Mouse (Mus musculus): ENCODE results near the gene Rexo2.

DNA sequence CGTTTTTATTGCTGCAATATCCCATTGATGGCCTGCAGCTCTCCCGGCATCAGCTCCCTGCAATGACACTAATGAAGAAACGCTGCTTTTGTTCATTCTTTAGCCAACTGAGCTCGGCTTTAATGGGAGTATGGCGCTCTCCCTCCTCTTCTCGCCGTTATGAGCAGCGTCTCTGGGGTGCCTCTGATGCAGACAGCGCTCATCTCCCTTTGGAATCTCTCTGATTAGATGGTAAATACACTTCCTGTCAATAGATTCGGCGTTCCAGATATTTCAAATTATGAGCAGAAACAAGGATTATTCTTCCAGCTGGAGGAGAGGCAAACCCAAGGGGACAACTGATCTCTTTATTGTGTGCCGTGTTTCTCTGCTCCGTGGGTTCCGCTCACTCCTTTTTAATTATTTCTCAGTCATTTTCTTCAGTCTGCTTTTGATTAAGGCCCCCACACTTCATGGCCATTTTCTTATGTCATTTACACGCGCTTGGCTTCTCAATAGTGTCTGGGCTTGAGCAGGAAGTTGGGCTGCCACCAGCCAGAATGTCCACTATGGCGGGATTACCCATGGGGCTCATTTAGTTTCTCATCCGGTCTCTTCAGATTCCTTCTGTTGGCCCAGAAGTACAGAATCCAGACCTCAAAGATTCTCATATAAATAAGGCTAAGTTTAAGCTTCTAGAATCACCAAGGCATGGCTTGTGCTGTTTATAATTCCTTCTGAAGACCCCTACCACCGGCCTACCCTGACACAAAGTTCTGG, 37.1 kb upstream of the Rexo2 start:
- TF ChIP-seq CTCF (IDR thresholded peaks at IDR 0.05; ENCODE audit: low read depth) (no peak), EP300 (IDR thresholded peaks at IDR 0.05; ENCODE audit: low read depth) (no peak)

All from heart, postnatal 0 days (tissue).